Mouse (Mus musculus) ES-E14 (cell line): ENCODE measurements around the gene Esr1. TPM values are rescaled to one million over a fixed set of nuclear protein-coding genes. Genes with fewer than 3 reads are reported as not detected.
A peak's percentile ranks its signal among the peaks of the same experiment; 100 is the strongest.

Experiments used
- DNase-seq: peaks from one replicate; pipeline ENCODE4 v3.0.0-alpha.2; 2013; ENCODE audit warnings: low read depth, low spot score
- H3K27ac ChIP-seq: 2 replicates; pipeline ENCODE4 v1.5.1; 2012; ENCODE audit warnings: low read depth, mild to moderate bottlenecking, low read length, moderate library complexity, mixed read lengths; ENCODE audit not compliant: poor library complexity, insufficient read depth, severe bottlenecking
- H3K36me3 ChIP-seq: 2 replicates; pipeline ENCODE4 v1.6.1; 2012; ENCODE audit warnings: mild to moderate bottlenecking, low read length, moderate library complexity, mixed read lengths; ENCODE audit not compliant: control insufficient read depth, poor library complexity, insufficient read depth, severe bottlenecking
- H3K4me1 ChIP-seq, 2 experiments: fragments of 150-350 bp in 1 of 2; sonication (generic) in 1 of 2; 2 replicates each; pipeline ENCODE4 v1.6.1; 2012; ENCODE audit warnings: low read length in 2 of 2, mild to moderate bottlenecking in 1 of 2, mixed read lengths in 1 of 2; ENCODE audit not compliant: control insufficient read depth in 2 of 2, insufficient read depth in 2 of 2, poor library complexity in 1 of 2
- H3K4me3 ChIP-seq, 2 experiments: fragments of 150-350 bp in 1 of 2; sonication (generic) in 1 of 2; 2 replicates each; pipeline ENCODE4 v1.5.1; 2012; ENCODE audit warnings: low read length in 2 of 2, low read depth in 1 of 2, mild to moderate bottlenecking in 1 of 2, mixed read lengths in 1 of 2; ENCODE audit not compliant: insufficient read depth in 1 of 2, poor library complexity in 1 of 2, severe bottlenecking in 1 of 2
- H3K9ac ChIP-seq: 2 replicates; pipeline ENCODE4 v1.6.1; 2012; ENCODE audit warnings: low read depth, mild to moderate bottlenecking, low read length, mixed read lengths; ENCODE audit not compliant: poor library complexity, insufficient read depth, severe bottlenecking
- H3K9me3 ChIP-seq: fragments of 150-350 bp; sonication (generic); 2 replicates; pipeline ENCODE4 v1.6.1; 2012; ENCODE audit warnings: low read depth, mild to moderate bottlenecking, low read length; ENCODE audit not compliant: control insufficient read depth, insufficient read depth
- CHD2 ChIP-seq: IDR thresholded peaks from 2 replicates; pipeline ENCODE4 v1.6.1; 2014; ENCODE audit warnings: mild to moderate bottlenecking, low read depth, low read length, inconsistent platforms
- HCFC1 ChIP-seq: IDR thresholded peaks from 2 replicates; pipeline ENCODE4 v1.6.1; 2012; ENCODE audit warnings: low read length, inconsistent platforms, borderline replicate concordance; ENCODE audit not compliant: insufficient read depth
- MAFK ChIP-seq: IDR thresholded peaks from 2 replicates; pipeline ENCODE4 v1.6.1; 2014; ENCODE audit warnings: mild to moderate bottlenecking, low read depth, low read length, inconsistent platforms; ENCODE audit not compliant: insufficient read depth
- ZC3H11A ChIP-seq: IDR thresholded peaks from 2 replicates; pipeline ENCODE4 v1.6.1; 2012; ENCODE audit warnings: low read depth, mild to moderate bottlenecking, inconsistent platforms, low read length, borderline replicate concordance
- ZNF384 ChIP-seq: IDR thresholded peaks from 2 replicates; pipeline ENCODE4 v1.6.1; 2012; ENCODE audit warnings: low read depth, low read length, inconsistent platforms
- in situ Hi-C, 2 experiments: fragments of 600-800 bp; cut with MboI; formaldehyde crosslinking; loops; one replicate each; pipeline ENCODE4 v1.15.1; 2025; ENCODE audit warnings: low sequenced_read_pairs in 2 of 2, inconsistent platforms in 1 of 2; ENCODE audit not compliant: unreplicated experiment in 2 of 2
- total RNA-seq: library from RNA; depleted of rRNA; stranded (reverse); fragments of 300-350 nt; gene quantifications from 2 replicates; pipeline ENCODE4 v1.2.3, GENCODE M21; 2012

Esr1 gene
- total RNA-seq, 1 experiment: 0.09 TPM

DNA sequence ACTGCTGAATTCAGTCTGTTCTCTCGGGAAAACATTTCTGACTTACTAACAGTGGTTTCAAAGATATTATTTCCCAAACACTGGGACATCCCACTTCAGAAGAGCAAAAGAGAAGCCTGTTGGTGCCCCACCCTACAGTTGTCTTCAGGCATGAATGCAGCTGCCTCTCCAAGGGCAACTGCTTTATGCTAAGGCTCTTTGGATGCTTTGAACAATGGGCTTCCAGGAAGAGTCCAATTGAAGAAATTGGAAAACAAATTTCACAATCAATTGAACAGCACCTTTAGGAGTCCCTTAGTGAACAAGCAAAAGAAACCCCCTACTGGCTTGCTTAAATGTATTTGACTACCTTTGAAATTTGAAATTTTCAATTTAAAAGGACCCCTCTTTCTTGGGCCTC is 415.8 kb downstream of the Esr1 start:
- Histone ChIP-seq H3K36me3 (no peaks in the 10 kb centered on the region), H3K9ac (no peak overlapping the region), H3K27ac (no peak overlapping the region), H3K9me3 (no peaks in the 10 kb centered on the region), H3K4me1 (no peaks in the 10 kb centered on the region), H3K4me3 (no peak overlapping the region)
- TF ChIP-seq CHD2 (no peak; the same call in 1 of the 2 replicates), ZNF384 (no peak), ZC3H11A (no peak), HCFC1 (no peak), MAFK (no peak)
- in situ Hi-C loops: no loop called here
- DNase-seq: peak; percentile 38

DNA sequence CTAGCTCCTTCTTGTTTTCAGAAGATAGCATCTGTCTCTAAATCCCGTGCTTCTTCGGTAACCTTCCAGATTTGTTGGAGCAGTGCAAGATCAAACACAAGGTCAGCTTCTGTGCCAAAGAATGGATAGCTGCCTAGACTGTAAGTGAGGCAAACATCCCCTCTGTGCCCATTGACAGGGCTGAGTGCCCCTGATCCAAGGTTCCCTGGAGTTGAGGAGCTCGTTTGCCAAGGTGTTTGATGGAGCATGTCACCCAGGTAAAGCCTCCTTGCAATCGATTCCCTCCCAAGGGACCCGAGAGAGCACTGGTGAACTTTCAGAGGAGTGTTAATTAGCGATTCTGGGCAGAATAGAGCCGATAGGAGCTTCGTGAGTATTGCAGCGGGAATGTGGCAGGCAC is 416.9 kb downstream of the Esr1 start:
- Histone ChIP-seq H3K4me3 (no peak overlapping the region), H3K9ac (no peak overlapping the region), H3K36me3 (no peaks in the 10 kb centered on the region), H3K9me3 (no peaks in the 10 kb centered on the region), H3K4me1 (no peaks in the 10 kb centered on the region), H3K27ac (no peak overlapping the region)
- no peak for DNase-seq
- no peak for TF ChIP-seq HCFC1
- TF ChIP-seq CHD2: no peak
- no peak for TF ChIP-seq ZNF384
- in situ Hi-C loops: no loop called here

DNA sequence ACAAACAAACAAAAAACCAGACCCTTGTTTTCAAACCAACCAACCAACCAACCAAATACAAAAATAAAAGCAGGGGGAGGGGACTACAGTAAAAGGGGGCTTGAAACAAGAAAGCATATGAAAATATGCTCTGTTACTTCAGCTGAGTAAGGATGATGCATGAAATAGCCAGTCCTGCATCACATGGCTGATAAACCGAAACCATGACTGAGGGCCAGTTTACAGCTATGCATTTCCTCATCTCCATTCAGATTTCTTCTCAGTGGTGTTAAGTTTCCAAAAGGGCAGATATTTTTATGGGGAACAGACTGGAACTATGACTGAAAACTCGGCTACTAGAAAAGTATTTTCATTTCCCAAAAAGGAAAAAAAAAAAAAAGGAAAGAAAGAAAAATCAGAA is 417.8 kb downstream of the Esr1 start:
- no peak for TF ChIP-seq CHD2
- TF ChIP-seq ZC3H11A: no peak
- TF ChIP-seq HCFC1: no peak
- TF ChIP-seq ZNF384: no peak
- TF ChIP-seq MAFK: no peak
- no peaks in the 10 kb centered on the region for H3K4me1 ChIP-seq
- in situ Hi-C loops: no loop called here

DNA sequence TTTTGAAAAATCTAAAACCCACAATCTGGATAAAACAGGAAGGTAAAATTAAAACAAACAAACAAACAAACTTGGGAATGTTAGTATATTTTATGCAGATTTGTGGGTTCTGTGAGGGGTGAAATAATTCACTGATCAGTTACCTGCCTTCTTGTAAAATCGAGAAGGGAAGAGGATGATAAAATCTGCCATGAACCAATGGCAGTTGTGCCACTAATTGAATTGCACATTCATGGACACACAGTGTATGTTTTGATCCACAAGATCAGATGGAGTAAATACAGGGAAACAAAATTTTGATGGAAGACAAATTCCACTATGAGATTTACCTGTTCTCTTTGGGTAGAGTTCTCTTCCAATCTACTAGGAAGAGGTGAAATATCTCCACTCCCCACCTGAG is 418.5 kb downstream of the Esr1 start:
- Histone ChIP-seq H3K9ac (no peak overlapping the region), H3K27ac (no peak overlapping the region), H3K4me1 (no peaks in the 10 kb centered on the region), H3K4me3 (no peak overlapping the region), H3K36me3 (no peaks in the 10 kb centered on the region), H3K9me3 (no peaks in the 10 kb centered on the region; the same call in 1 of the 2 replicates)
- no peak for TF ChIP-seq ZC3H11A
- TF ChIP-seq MAFK: no peak
- TF ChIP-seq ZNF384: no peak
- TF ChIP-seq HCFC1: no peak
- no peak for TF ChIP-seq CHD2
- no peak for DNase-seq
- in situ Hi-C loops: no loop called here

More for the DNA sequence above, 417.8 kb downstream of the Esr1 start:
- Histone ChIP-seq H3K27ac (no peak overlapping the region), H3K4me3 (no peak overlapping the region), H3K9me3 (no peaks in the 10 kb centered on the region; the same call in 1 of the 2 replicates), H3K36me3 (no peaks in the 10 kb centered on the region), H3K9ac (no peak overlapping the region)
- DNase-seq: no peak
